Mouse (Mus musculus): ENCODE results near the gene Fbxl18.

The Fbxl18 gene

DNA sequence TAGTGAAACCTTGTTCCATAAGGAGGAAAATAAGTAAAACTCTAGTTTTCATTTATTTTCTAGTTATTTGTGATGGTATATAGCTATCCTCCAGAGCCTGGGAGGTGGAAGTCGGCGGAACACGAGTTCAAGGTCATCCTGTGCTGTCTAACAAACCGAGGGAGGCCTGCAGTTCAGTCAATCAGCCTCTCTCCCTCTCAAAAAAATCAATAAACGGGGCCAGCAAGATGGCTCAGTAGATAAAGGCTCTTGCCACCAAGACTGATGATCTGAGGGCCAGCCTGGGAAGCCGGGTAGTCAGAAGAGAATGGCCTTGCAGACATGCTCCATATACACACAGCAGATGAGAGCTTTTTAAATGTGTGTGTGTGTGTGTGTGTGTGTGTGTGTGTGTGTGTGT, 71.1 kb downstream of the Fbxl18 start:
- DNase-seq (ENCODE audit: extremely low spot score, low spot score) = peak; percentile 33

DNA sequence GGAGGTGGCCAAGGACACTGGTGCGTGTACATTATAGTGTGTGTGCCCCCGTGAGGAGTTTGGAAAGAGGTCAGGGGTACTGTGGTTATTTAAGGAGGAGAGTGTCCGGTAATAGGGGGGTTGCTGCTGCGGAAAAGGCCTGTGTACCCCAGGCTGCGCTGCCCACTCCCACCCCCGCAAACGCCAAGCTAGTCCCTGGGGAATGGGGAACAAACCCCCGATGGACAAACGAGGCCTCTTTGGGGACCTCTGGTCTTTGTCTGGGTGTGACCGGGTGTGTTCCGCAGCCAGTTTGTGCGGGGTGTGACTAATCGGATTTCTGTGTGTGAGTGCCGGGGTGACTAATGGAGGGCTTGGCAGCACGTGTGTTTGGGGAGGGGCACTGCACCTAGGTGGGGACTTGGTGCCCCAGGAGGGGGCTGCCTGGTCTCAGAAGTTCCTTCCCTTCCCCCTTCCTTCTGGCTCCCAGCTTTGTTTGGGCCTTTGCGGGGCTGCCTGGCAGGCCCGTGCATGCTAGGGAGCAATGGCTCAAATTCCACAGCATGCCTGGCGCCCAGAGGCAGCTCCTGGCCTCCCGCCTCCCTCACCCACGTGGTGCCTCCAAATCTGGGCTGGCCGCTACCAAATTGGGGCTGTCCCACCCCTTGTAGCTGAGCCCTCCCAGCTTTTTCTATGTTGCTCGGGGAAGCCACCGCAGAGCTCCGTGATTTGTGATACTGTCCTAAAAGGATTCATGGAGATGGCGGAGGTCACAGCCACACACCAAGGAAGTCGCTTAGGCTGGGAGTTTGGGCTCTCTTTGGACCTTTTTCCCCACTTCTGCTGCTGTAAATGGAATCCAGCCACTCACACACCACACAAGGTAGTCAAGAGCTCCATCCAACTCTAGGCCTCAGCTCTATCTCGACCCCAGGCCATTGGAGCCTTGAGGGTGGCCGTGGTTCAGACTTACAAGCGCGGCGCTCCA, 71.8 kb downstream of the Fbxl18 start:
- peak; percentile 88 for DNase-seq (ENCODE audit: extremely low spot score, low spot score)

GRCm38 (mm10) chr5:142822286-142823095, 72.7 kb downstream of the Fbxl18 start:
- peak; percentile 72 for DNase-seq (ENCODE audit: extremely low spot score, low spot score)

DNA sequence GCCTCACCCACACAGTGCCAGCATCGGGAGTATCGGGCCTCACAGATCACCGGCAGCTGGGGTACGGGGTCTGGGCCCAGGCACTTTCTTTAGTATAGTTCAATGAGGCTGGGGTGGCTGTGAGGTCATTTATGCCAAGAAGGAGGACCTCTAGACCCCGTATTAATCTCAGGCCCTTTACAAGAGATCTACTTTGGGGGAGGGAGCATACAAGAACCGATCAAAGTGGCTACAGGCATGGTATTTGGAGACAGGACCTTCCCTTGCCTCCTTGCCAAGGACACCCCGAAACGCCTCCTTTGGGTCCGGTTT, 73.3 kb downstream of the Fbxl18 start:
- DNase-seq (ENCODE audit: extremely low spot score, low spot score) = no peak

DNA sequence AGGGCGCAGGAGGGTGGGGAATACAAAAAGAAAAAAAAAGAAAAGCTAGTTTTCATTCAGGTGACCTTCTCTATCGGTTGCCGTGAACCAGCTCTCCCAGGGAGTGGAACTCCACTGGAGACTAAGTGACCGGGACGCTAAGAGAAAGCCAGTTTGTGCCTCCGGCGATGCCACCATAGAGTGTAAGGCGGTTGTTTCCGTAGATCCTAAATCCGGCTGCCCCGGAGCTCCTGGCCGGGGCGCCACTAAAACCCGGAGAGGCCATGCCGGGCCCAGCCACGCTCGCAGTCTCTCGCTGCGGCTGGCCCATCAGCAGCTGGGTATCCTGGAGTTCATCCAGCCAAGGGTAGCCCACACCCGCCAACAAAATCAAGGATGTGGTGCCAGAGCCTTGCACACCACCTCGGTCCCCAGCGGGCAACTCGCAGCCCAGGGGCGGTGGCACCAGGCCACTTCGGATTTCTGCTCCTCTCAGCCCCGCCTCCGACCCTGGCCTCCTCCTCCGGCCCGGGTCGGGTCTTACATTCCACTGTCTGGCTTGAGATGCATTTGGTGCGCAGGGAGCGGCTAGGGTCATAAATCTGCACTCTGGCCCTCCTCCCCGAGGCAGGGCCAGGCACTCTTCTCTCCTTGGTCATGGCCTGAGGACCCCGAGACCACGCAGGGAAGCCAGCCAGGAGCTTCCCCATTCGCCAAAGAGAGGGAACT, 73.8 kb downstream of the Fbxl18 start:
- DNase-seq (ENCODE audit: extremely low spot score, low spot score) = peak; percentile 95

GRCm38 (mm10) chr5:142820276-142821265, 74.7 kb downstream of the Fbxl18 start:
- DNase-seq (ENCODE audit: extremely low spot score, low spot score) = peak; percentile 79

DNA sequence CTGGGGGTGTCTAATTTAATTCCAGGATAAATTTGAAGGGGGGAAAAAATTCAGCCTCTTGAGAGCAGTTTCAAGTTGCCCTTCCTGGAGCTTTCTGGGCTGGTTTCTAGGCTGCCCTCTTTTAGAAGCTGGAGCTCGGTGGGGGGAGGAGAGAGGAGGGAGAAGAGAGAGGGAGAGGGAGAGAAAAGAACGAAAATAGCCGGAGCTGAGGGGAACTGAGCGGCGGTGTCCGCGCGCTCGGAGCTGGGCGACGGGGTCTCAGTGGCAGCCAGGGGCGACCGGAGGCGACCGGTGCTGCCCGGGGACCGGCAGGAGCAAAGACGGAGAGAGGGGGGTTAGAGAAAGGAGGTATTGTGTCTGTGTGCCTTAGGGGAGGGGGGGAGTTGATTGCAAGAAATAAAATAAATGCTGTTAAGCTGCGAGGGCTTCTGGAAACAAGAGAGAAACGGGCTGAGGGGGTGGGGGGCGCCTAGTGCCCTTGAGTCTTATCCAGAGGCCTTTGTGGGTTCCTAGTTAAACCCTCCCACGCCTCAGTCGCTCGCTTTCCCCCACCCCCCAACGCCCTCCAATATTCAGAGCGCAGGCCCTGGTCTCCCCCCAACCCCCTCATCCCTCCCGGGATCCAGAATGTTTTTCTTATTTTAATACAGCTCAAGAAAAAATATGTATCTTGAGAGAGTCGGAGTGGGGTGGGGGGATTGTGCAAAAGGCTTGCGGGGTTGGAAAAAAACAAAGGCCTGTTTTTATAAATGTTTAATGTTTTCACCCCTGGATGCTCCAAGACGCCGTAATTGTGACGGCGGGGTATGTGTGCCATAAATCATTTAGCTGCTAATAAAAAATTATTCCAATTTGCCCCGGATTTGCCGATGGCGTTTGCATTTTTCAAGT, 75.6 kb downstream of the Fbxl18 start:
- peak; percentile 80 for DNase-seq (ENCODE audit: extremely low spot score, low spot score)

GRCm38 (mm10) chr5:142818435-142819360, 76.5 kb downstream of the Fbxl18 start:
- peak; percentile 79 for DNase-seq (ENCODE audit: extremely low spot score, low spot score)

DNA sequence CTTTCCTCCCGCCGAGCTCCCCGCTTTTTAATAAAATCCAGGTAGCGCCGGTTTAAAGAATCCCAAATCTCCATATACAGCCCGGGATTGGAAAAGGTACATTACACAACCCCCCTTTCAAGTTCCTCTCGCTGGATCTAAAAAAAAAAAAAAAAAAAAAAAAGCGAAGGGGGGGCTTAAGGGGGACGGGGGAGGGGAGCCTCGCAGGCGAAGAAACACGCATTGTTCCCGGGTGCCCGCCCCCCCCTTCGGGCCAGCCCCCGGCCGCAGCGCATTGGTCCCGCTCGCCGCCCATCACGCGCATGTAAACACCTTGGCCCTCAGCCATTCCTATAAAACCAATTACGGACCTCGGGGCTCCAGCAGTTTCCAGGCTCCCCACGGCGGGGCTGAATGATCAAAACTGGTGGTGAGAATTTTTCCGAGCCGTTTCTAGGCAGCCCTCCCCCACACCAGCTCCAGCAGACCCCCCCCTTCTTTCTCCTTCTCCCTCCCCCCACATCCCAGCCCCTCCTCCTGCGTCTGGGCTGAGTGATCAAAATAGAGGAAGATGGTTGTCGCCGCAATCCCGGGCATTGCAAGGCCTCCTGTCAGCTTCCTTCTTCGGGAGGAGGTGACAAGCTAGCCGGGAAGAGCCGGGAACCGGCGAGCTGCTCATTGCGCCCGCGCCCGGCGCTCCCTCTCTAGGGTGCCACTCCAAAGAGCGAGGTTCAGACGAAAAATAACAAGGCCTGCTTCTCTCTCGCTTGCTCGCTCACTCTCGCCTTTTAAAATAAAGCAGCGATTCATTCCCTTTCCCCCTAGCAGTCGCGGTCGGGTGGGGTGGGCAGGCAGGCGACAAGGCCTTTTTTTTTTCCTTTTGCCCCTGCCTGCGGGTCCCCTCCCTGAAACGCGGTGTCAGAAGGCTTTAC, 77.4 kb downstream of the Fbxl18 start, which contains the start of gene Tnrc18:
Gene Tnrc18, minus strand, starts transcription at position 139 of the 911 bp plus-strand sequence.
- DNase-seq (ENCODE audit: extremely low spot score, low spot score) = peak; percentile 100
